Mouse (Mus musculus): ENCODE measurements around the gene Mapre1.

- TF ChIP-seq POLR2A (IDR thresholded peaks at IDR 0.05; ENCODE audit: low read depth, low read length) (no peak), CTCF (IDR thresholded peaks at IDR 0.05; ENCODE audit: extremely low read depth, insufficient read length, insufficient replicate concordance, low read depth, low read length) (no peak)
Observed at GRCm38 (mm10) chr2:153723098-153723497, 18.0 kb upstream of the Mapre1 start.

Measured in small intestine, adult 2 months (tissue).